16 mouse cellular contexts compared by ENCODE assay signal in genomic region chr17:64099395-64100171, GRCm38 (mm10).
DNase-seq lines count a peak whose midpoint lies in the region; ATAC-seq and TF ChIP-seq lines count a peak whose summit lies in the region.
"Had no signal": no experiment of that assay in that cellular context is flagged by ENCODE, and none has a peak within 500 bp of the region (broad histone marks: within the 10 kb centered on the region; RNA-seq: fewer than 3 reads in every experiment).

No protein-coding gene starts in this region.

- H3K36me3 ChIP-seq in midbrain, embryonic 13.5 days = no peaks in the 10 kb centered on the region
- H3K36me3 ChIP-seq in midbrain, embryonic 16.5 days (ENCODE audit: control insufficient read depth, insufficient read depth, low read length) = no peaks in the 10 kb centered on the region
- H3K36me3 ChIP-seq in hindbrain, postnatal 0 days (ENCODE audit: insufficient read depth, low read length) = no peaks in the 10 kb centered on the region

- no peak overlapping the region for H3K27ac ChIP-seq in midbrain, embryonic 13.5 days
- no peak overlapping the region for H3K27ac ChIP-seq in midbrain, embryonic 16.5 days (ENCODE audit: low read length)
- no peak overlapping the region for H3K27ac ChIP-seq in hindbrain, postnatal 0 days
- H3K27ac ChIP-seq: hindbrain, embryonic 14.5 days had no signal

- H3K27me3 ChIP-seq in midbrain, embryonic 13.5 days = no peaks in the 10 kb centered on the region
- no peaks in the 10 kb centered on the region for H3K27me3 ChIP-seq in midbrain, embryonic 16.5 days (ENCODE audit: control insufficient read depth, insufficient read depth, low read depth, low read length)
- no peaks in the 10 kb centered on the region for H3K27me3 ChIP-seq in hindbrain, postnatal 0 days (ENCODE audit: insufficient read depth, low read length)
- H3K27me3 ChIP-seq: megakaryocyte, embryonic 14.5 days had no signal

- H3K9ac ChIP-seq in midbrain, embryonic 13.5 days (replicated peaks) = no peak overlapping the region
- no peak overlapping the region for H3K9ac ChIP-seq in midbrain, embryonic 16.5 days (ENCODE audit: low read depth, low read length)
- H3K9ac ChIP-seq in hindbrain, postnatal 0 days (replicated peaks; ENCODE audit: low read length) = no peak overlapping the region
- H3K9ac ChIP-seq: hindbrain, embryonic 14.5 days had no signal

- 91% methylated on average over 6 of the region's 6 CpGs for WGBS in midbrain, embryonic 13.5 days
- WGBS in midbrain, embryonic 16.5 days = 84% methylated on average over 6 of the region's 6 CpGs
- WGBS in hindbrain, postnatal 0 days = 62% methylated on average over 6 of the region's 6 CpGs

- no peaks in the 10 kb centered on the region for H3K9me3 ChIP-seq in midbrain, embryonic 13.5 days
- H3K9me3 ChIP-seq in midbrain, embryonic 16.5 days (replicated peaks; ENCODE audit: control insufficient read depth, low read length, poor library complexity, severe bottlenecking) = no peaks in the 10 kb centered on the region
- no peaks in the 10 kb centered on the region for H3K9me3 ChIP-seq in hindbrain, postnatal 0 days (ENCODE audit: low read length)
- H3K9me3 ChIP-seq: megakaryocyte, embryonic 14.5 days had no signal

- H3K4me3 ChIP-seq in midbrain, embryonic 13.5 days (replicated peaks) = no peak overlapping the region
- no peak overlapping the region for H3K4me3 ChIP-seq in midbrain, embryonic 16.5 days (ENCODE audit: low read depth, low read length)
- H3K4me3 ChIP-seq in hindbrain, postnatal 0 days (ENCODE audit: low read length) = no peak overlapping the region
- H3K4me3 ChIP-seq: megakaryocyte, embryonic 14.5 days had no signal

- ATAC-seq in midbrain, embryonic 13.5 days = peak; percentile 55; the same call in 1 of the 2 replicates
- ATAC-seq in midbrain, embryonic 16.5 days = no peak
- no peak for ATAC-seq in hindbrain, postnatal 0 days
- ATAC-seq: CD4-positive, CD25-positive, alpha-beta regulatory T cell, adult 4 months had no signal

- intact Hi-C loops in heart, postnatal 25 days (cut with DNase I) = no loop called here

- no peak for TF ChIP-seq CTCF in hindbrain, postnatal 0 days (IDR thresholded peaks at IDR 0.05; ENCODE audit: low read depth)

- no peak overlapping the region for H3K4me2 ChIP-seq in midbrain, embryonic 13.5 days (replicated peaks)
- H3K4me2 ChIP-seq in midbrain, embryonic 16.5 days (ENCODE audit: low read length) = no peak overlapping the region
- H3K4me2 ChIP-seq in hindbrain, postnatal 0 days (ENCODE audit: low read depth, low read length) = no peak overlapping the region
- H3K4me2 ChIP-seq: hindbrain, embryonic 14.5 days had no signal

- DNase-seq in heart, adult 11 months = peak; percentile 92
- no peak for DNase-seq in heart, postnatal 25 days (ENCODE audit: low spot score)
- DNase-seq in heart, adult 9 months (ENCODE audit: low spot score in 2 of 2) = peak; percentile 22 to 35
- DNase-seq in hindbrain, postnatal 0 days (ENCODE audit: low spot score) = no peak
- DNase-seq in adrenal gland, postnatal 4 days (ENCODE audit: low spot score in 2 of 2) = no peak
- DNase-seq: adrenal gland, postnatal 14 days; gastrocnemius, postnatal 10 days; kidney, adult 2 months; liver; spleen, adult 18-20 months; thymus, postnatal 4 days had no signal

- peaks cover 26% of the 10 kb centered on the region for H3K4me1 ChIP-seq in midbrain, embryonic 13.5 days (replicated peaks)
- peaks cover 13% of the 10 kb centered on the region for H3K4me1 ChIP-seq in midbrain, embryonic 16.5 days (ENCODE audit: control insufficient read depth, insufficient read depth, low read length)
- H3K4me1 ChIP-seq in hindbrain, postnatal 0 days (ENCODE audit: insufficient read depth, low read length) = no peaks in the 10 kb centered on the region

Comparison
In these comparisons a context has a peak if more than half of its experiments do, and no peak if none do; other contexts are left out.
1. DNase-seq: peak in heart, adult 11 months (single experiment) and heart, adult 9 months (2 of 2); none in heart, postnatal 25 days (single experiment), hindbrain, postnatal 0 days (single experiment) and adrenal gland, postnatal 4 days (0 of 2).